Mouse (Mus musculus) intestine, embryonic 15.5 days (tissue): ENCODE data around the gene Hoxa4. TPM values are rescaled to one million over a fixed set of nuclear protein-coding genes. Genes with fewer than 3 reads are reported as not detected.

Experiments used
- ATAC-seq: fragments of 200-750 bp; cut with Nextera tagmentation; 2 replicates; pipeline ENCODE4 v1.8.0; 2017; ENCODE audit warnings: moderate TSS enrichment, moderate library complexity
- H3K27ac ChIP-seq: fragments of 300-500 bp; sonication (generic); 2 replicates; pipeline ENCODE4 v1.5.1; 2015; ENCODE audit warnings: mild to moderate bottlenecking, inconsistent platforms
- H3K27me3 ChIP-seq: fragments of 300-500 bp; sonication (generic); replicated peaks from 2 replicates; pipeline ENCODE4 v1.6.1; 2015; ENCODE audit warnings: inconsistent platforms
- H3K36me3 ChIP-seq: fragments of 300-500 bp; sonication (generic); 2 replicates; pipeline ENCODE4 v1.6.1; 2015; ENCODE audit warnings: inconsistent platforms
- H3K4me1 ChIP-seq: fragments of 300-500 bp; sonication (generic); replicated peaks from 2 replicates; pipeline ENCODE4 v1.6.1; 2015; ENCODE audit warnings: inconsistent platforms
- H3K4me2 ChIP-seq: fragments of 300-500 bp; sonication (generic); replicated peaks from 2 replicates; pipeline ENCODE4 v1.6.1; 2015; ENCODE audit warnings: mild to moderate bottlenecking, inconsistent platforms
- H3K4me3 ChIP-seq: fragments of 300-500 bp; sonication (generic); replicated peaks from 2 replicates; pipeline ENCODE4 v1.5.1; 2015; ENCODE audit warnings: inconsistent platforms
- H3K9ac ChIP-seq: fragments of 300-500 bp; sonication (generic); 2 replicates; pipeline ENCODE4 v1.6.1; 2015; ENCODE audit warnings: inconsistent platforms
- H3K9me3 ChIP-seq: fragments of 300-500 bp; sonication (generic); 2 replicates; pipeline ENCODE4 v1.6.1; 2016; ENCODE audit warnings: inconsistent platforms
- WGBS: fragments of 180-500 bp; shearing (Covaris S2); methylation state at CpG from one replicate; pipeline ENCODE4 v1.1.7; 2015; 5-methylcytosine and 5-hydroxymethylcytosine counted together
- polyA plus RNA-seq: library from polyadenylated mRNA; unstranded; fragments of >200 nt; fragmentation: Nextera tagmentation; extraction: Ambion mirVana; gene quantifications from 2 replicates; pipeline ENCODE4 v1.2.1, GENCODE M21; 2015

Hoxa4 gene
- polyA plus RNA-seq, 1 experiment from 2014 or later: 4.5 TPM

GRCm38 (mm10) chr6:52178918-52179665, 12.5 kb downstream of the Hoxa4 start:
- H3K27ac ChIP-seq: peak overlapping the region; percentile 69
- H3K4me3 ChIP-seq: peak overlapping the region; percentile 61
- H3K4me2 ChIP-seq: peak overlapping the region; percentile 75
- no peaks in the 10 kb centered on the region for H3K36me3 ChIP-seq
- no peaks in the 10 kb centered on the region for H3K27me3 ChIP-seq
- peak overlapping the region; percentile 69 for H3K9ac ChIP-seq
- WGBS: 40% methylated on average over 4 of the region's 4 CpGs
- peaks cover 31% of the 10 kb centered on the region for H3K4me1 ChIP-seq
- no peak for ATAC-seq
- H3K9me3 ChIP-seq: no peaks in the 10 kb centered on the region

- Histone ChIP-seq H3K4me3 (peak overlapping the region; percentile 61), H3K9me3 (no peaks in the 10 kb centered on the region), H3K27me3 (no peaks in the 10 kb centered on the region), H3K9ac (peak overlapping the region; percentile 69), H3K4me1 (peaks cover 23% of the 10 kb centered on the region), H3K36me3 (no peaks in the 10 kb centered on the region), H3K27ac (peak overlapping the region; percentile 96), H3K4me2 (peak overlapping the region; percentile 75)
- 20% methylated on average over 9 of the region's 9 CpGs for WGBS
- ATAC-seq: no peak
Measured at GRCm38 (mm10) chr6:52177806-52178205, 13.7 kb downstream of the Hoxa4 start.

GRCm38 (mm10) chr6:52177061-52177735, 14.4 kb downstream of the Hoxa4 start, which contains the start of gene 5730596B20Rik:
TSS of gene 5730596B20Rik (plus strand) at chr6:52177498.
- ATAC-seq: no peak
- H3K9ac ChIP-seq: peak within 1 kb of the TSS; percentile 69
- WGBS: 4% methylated on average over 36 of the region's 36 CpGs
- H3K4me2 ChIP-seq: peak within 1 kb of the TSS; percentile 75
- H3K4me3 ChIP-seq: peak within 1 kb of the TSS; percentile 61
- no peaks in the 10 kb centered on the region for H3K36me3 ChIP-seq
- peak within 1 kb of the TSS; percentile 96 for H3K27ac ChIP-seq
- no peaks in the 10 kb centered on the region for H3K27me3 ChIP-seq
- peaks cover 29% of the 10 kb centered on the region for H3K4me1 ChIP-seq
- H3K9me3 ChIP-seq: no peaks in the 10 kb centered on the region

GRCm38 (mm10) chr6:52176391-52176790, 15.2 kb downstream of the Hoxa4 start:
- Histone ChIP-seq H3K4me2 (peak overlapping the region; percentile 75), H3K27ac (peak overlapping the region; percentile 96), H3K4me3 (peak overlapping the region; percentile 61), H3K9ac (peak overlapping the region; percentile 69), H3K27me3 (0 out of 2 replicates have a peak, but pooled peaks cover 1% of the 10 kb centered on the region), H3K4me1 (peaks cover 29% of the 10 kb centered on the region), H3K9me3 (no peaks in the 10 kb centered on the region), H3K36me3 (no peaks in the 10 kb centered on the region)
- no peak for ATAC-seq
- WGBS: 6% methylated on average over 6 of the region's 6 CpGs

- Histone ChIP-seq H3K9me3 (no peaks in the 10 kb centered on the region), H3K9ac (peak overlapping the region; percentile 69), H3K27ac (peak overlapping the region; percentile 96), H3K4me2 (peak overlapping the region; percentile 75), H3K36me3 (no peaks in the 10 kb centered on the region), H3K4me3 (peak overlapping the region; percentile 61), H3K27me3 (0 out of 2 replicates have a peak, but pooled peaks cover 2% of the 10 kb centered on the region), H3K4me1 (peaks cover 27% of the 10 kb centered on the region)
- 2% methylated on average over 21 of the region's 35 CpGs for WGBS
- ATAC-seq: peak; percentile 55
Measured at GRCm38 (mm10) chr6:52175864-52176263, 15.7 kb downstream of the Hoxa4 start.

GRCm38 (mm10) chr6:52174968-52175751, 16.4 kb downstream of the Hoxa4 start:
- Histone ChIP-seq H3K4me1 (peaks cover 25% of the 10 kb centered on the region), H3K36me3 (no peaks in the 10 kb centered on the region), H3K27ac (peak overlapping the region; percentile 96), H3K27me3 (peaks cover 7% of the 10 kb centered on the region; the same call in 1 of the 2 replicates), H3K4me3 (peak overlapping the region; percentile 61), H3K9ac (peak overlapping the region; percentile 69), H3K9me3 (no peaks in the 10 kb centered on the region), H3K4me2 (peak overlapping the region; percentile 75)
- ATAC-seq: peak; percentile 68
- 3% methylated on average over 41 of the region's 41 CpGs for WGBS

GRCm38 (mm10) chr6:52173648-52174047, 17.9 kb downstream of the Hoxa4 start:
- H3K27me3 ChIP-seq: peaks cover 14% of the 10 kb centered on the region
- no peak for ATAC-seq
- H3K36me3 ChIP-seq: no peaks in the 10 kb centered on the region
- H3K4me2 ChIP-seq: peak overlapping the region; percentile 75
- 9% methylated on average over 4 of the region's 4 CpGs for WGBS
- H3K9me3 ChIP-seq: no peaks in the 10 kb centered on the region
- H3K9ac ChIP-seq: no peak overlapping the region
- peak overlapping the region; percentile 38 for H3K4me3 ChIP-seq
- peak overlapping the region; percentile 92; the same call in 1 of the 2 replicates for H3K27ac ChIP-seq
- H3K4me1 ChIP-seq: peaks cover 25% of the 10 kb centered on the region

GRCm38 (mm10) chr6:52172501-52172900, 19.1 kb downstream of the Hoxa4 start:
- H3K4me1 ChIP-seq: peaks cover 25% of the 10 kb centered on the region
- H3K9me3 ChIP-seq: no peaks in the 10 kb centered on the region
- ATAC-seq: peak; percentile 70
- peak overlapping the region; percentile 41 for H3K9ac ChIP-seq
- H3K27ac ChIP-seq: peak overlapping the region; percentile 92
- H3K4me3 ChIP-seq: peak overlapping the region; percentile 38
- 2% methylated on average over 35 of the region's 35 CpGs for WGBS
- H3K36me3 ChIP-seq: no peaks in the 10 kb centered on the region
- peaks cover 16% of the 10 kb centered on the region for H3K27me3 ChIP-seq
- peak overlapping the region; percentile 75 for H3K4me2 ChIP-seq

- Histone ChIP-seq H3K9me3 (no peaks in the 10 kb centered on the region), H3K27me3 (peaks cover 16% of the 10 kb centered on the region), H3K4me2 (peak overlapping the region; percentile 75), H3K27ac (peak overlapping the region; percentile 83), H3K4me3 (peak overlapping the region; percentile 38), H3K4me1 (peaks cover 25% of the 10 kb centered on the region), H3K36me3 (no peaks in the 10 kb centered on the region), H3K9ac (peak overlapping the region; percentile 41)
- WGBS: 20% methylated on average over 7 of the region's 7 CpGs
- no peak for ATAC-seq
Measured at GRCm38 (mm10) chr6:52171938-52172337, 19.6 kb downstream of the Hoxa4 start.

- no peak for ATAC-seq
- H3K4me2 ChIP-seq: peak overlapping the region; percentile 75
- peak overlapping the region; percentile 83 for H3K27ac ChIP-seq
- no peak overlapping the region for H3K9ac ChIP-seq
- whole genome bisulfite sequencing: 31% methylated on average over 4 of the region's 4 CpGs
- no peaks in the 10 kb centered on the region for H3K36me3 ChIP-seq
- H3K27me3 ChIP-seq: peaks cover 16% of the 10 kb centered on the region
- peaks cover 25% of the 10 kb centered on the region for H3K4me1 ChIP-seq
- H3K4me3 ChIP-seq: no peak overlapping the region
- H3K9me3 ChIP-seq: no peaks in the 10 kb centered on the region
Measured at GRCm38 (mm10) chr6:52171331-52171730, 20.2 kb downstream of the Hoxa4 start.

- WGBS: 47% methylated on average over 5 of the region's 5 CpGs
- H3K4me3 ChIP-seq: 0 out of 2 replicates have a peak overlapping the region, but pooled peaks have one; percentile 20
Measured at GRCm38 (mm10) chr6:52170898-52171223, 20.7 kb downstream of the Hoxa4 start.

More at GRCm38 (mm10) chr6:52170898-52171223, 20.7 kb downstream of the Hoxa4 start:
- ATAC-seq: no peak
- Histone ChIP-seq H3K36me3 (no peaks in the 10 kb centered on the region), H3K9me3 (no peaks in the 10 kb centered on the region), H3K27me3 (peaks cover 16% of the 10 kb centered on the region), H3K27ac (peak overlapping the region; percentile 83), H3K9ac (peak overlapping the region; percentile 50), H3K4me1 (peaks cover 25% of the 10 kb centered on the region), H3K4me2 (peak overlapping the region; percentile 75)
